Mouse (Mus musculus) cerebellum, postnatal 10 days (tissue): ENCODE data around the gene Cadm1.
A peak's percentile ranks its signal among the peaks of the same experiment; 100 is the strongest.

Experiments used
- DNase-seq, 2 experiments: peaks; one replicate each; pipeline ENCODE4 v3.0.0; 2021; ENCODE audit warnings: mixed read lengths in 2 of 2

Cadm1 gene

GRCm38 (mm10) chr9:47529602-47530450 is at the start of gene Cadm1:
Cadm1 (plus strand) TSS chr9:47530173.
- peak; percentile 98 for DNase-seq

GRCm38 (mm10) chr9:47484506-47484905 is 45.5 kb upstream of the Cadm1 start:
- DNase-seq = peak; percentile 41 to 47

GRCm38 (mm10) chr9:47485186-47485585 is 44.8 kb upstream of the Cadm1 start:
- no peak for DNase-seq

GRCm38 (mm10) chr9:47499761-47500160 is 30.2 kb upstream of the Cadm1 start:
- DNase-seq = peak; percentile 45 to 63

GRCm38 (mm10) chr9:47505956-47506355 is 24.0 kb upstream of the Cadm1 start:
- no peak for DNase-seq

- DNase-seq = no peak
These were observed 23.1 kb upstream of the Cadm1 start for GRCm38 (mm10) chr9:47506876-47507275.

GRCm38 (mm10) chr9:47508109-47508508 is 21.9 kb upstream of the Cadm1 start:
- no peak for DNase-seq

- DNase-seq = no peak
These were observed 17.5 kb upstream of the Cadm1 start for GRCm38 (mm10) chr9:47512521-47512920.

- no peak for DNase-seq
These were observed 15.7 kb upstream of the Cadm1 start for GRCm38 (mm10) chr9:47514318-47514717.

- DNase-seq = peak in 1 of 2 experiments; percentile 51
These were observed 13.7 kb upstream of the Cadm1 start for GRCm38 (mm10) chr9:47516238-47516637.

GRCm38 (mm10) chr9:47527290-47527689 is 2.7 kb upstream of the Cadm1 start:
- no peak for DNase-seq

GRCm38 (mm10) chr9:47527741-47528140 is 2.2 kb upstream of the Cadm1 start:
- no peak for DNase-seq

GRCm38 (mm10) chr9:47529182-47529581 is 791 bp upstream of the Cadm1 start:
- peak in 1 of 2 experiments; percentile 33 for DNase-seq

- DNase-seq = no peak
These were observed 560 bp downstream of the Cadm1 start for GRCm38 (mm10) chr9:47530544-47530921.

- DNase-seq = peak; percentile 87 to 88
These were observed 1.2 kb downstream of the Cadm1 start for GRCm38 (mm10) chr9:47530922-47531850.

- DNase-seq = peak; percentile 52 to 56
These were observed 2.4 kb downstream of the Cadm1 start for GRCm38 (mm10) chr9:47532215-47532865.

- no peak for DNase-seq
These were observed 3.5 kb downstream of the Cadm1 start for GRCm38 (mm10) chr9:47533461-47533860.

GRCm38 (mm10) chr9:47534573-47535475 is 4.9 kb downstream of the Cadm1 start:
- DNase-seq = peak; percentile 39 to 44

GRCm38 (mm10) chr9:47545245-47545644 is 15.3 kb downstream of the Cadm1 start:
- DNase-seq = no peak

- no peak for DNase-seq
These were observed 15.7 kb downstream of the Cadm1 start for GRCm38 (mm10) chr9:47545667-47546066.

- DNase-seq = no peak
These were observed 18.4 kb downstream of the Cadm1 start for GRCm38 (mm10) chr9:47548402-47548801.

- DNase-seq = peak in 1 of 2 experiments; percentile 19
These were observed 18.9 kb downstream of the Cadm1 start for GRCm38 (mm10) chr9:47548916-47549315.
